ENCODE assay signal across 26 mouse cellular contexts in the genomic region with DNA sequence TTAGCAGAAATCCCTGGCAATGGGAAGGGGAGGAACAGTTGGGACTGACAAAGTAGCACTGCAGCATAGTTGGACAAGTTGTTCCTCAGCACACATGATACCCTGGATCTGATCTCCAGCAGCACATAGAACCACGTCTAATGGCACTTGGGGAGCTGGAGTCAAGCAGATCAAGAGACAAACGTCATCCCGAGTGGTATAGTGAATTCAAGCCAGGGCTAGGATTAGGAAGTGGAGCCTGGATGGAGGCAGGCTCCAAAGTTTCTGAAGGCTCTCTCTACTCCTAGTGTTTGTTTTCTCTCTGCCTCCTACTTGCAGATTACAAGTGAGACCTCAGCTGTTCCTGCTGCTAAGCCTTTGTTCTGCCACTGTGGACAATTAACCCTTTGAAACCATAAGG. TPM values are rescaled to one million over a fixed set of nuclear protein-coding genes. Genes with fewer than 3 reads are reported as not detected.
A peak's percentile ranks its signal among the peaks of the same experiment; 100 is the strongest.
DNase-seq lines count a peak whose midpoint lies in the region; ATAC-seq and TF ChIP-seq lines count a peak whose summit lies in the region.
"Had no signal": no experiment of that assay in that cellular context is flagged by ENCODE, and none has a peak within 500 bp of the region (broad histone marks: within the 10 kb centered on the region; RNA-seq: fewer than 3 reads in every experiment).

No protein-coding gene starts in this region.

- H3K9ac ChIP-seq in limb, embryonic 13.5 days = no peak overlapping the region
- H3K9ac ChIP-seq in heart, embryonic 16.5 days (ENCODE audit: low read length) = peak overlapping the region; percentile 20; the same call in 1 of the 2 replicates
- H3K9ac ChIP-seq: embryonic facial prominence, embryonic 12.5 days; forebrain, embryonic 12.5 days; liver, embryonic 15.5 days; midbrain, embryonic 15.5 days had no signal

- H3K27me3 ChIP-seq in heart, embryonic 10.5 days (ENCODE audit: insufficient read depth, poor library complexity, severe bottlenecking) = no peaks in the 10 kb centered on the region
- no peaks in the 10 kb centered on the region for H3K27me3 ChIP-seq in limb, embryonic 13.5 days
- H3K27me3 ChIP-seq in limb, embryonic 10.5 days (ENCODE audit: low read depth, poor library complexity, severe bottlenecking) = no peaks in the 10 kb centered on the region
- no peaks in the 10 kb centered on the region for H3K27me3 ChIP-seq in heart, embryonic 16.5 days (ENCODE audit: control insufficient read depth, insufficient read depth, low read length)
- no peaks in the 10 kb centered on the region for H3K27me3 ChIP-seq in kidney, adult 2 months (replicated peaks; ENCODE audit: control insufficient read depth, insufficient read depth, low read length)
- H3K27me3 ChIP-seq: CH12.LX; embryonic facial prominence, embryonic 12.5 days; forebrain, embryonic 12.5 days; liver, embryonic 15.5 days; midbrain, embryonic 15.5 days; Patski had no signal

- H3K36me3 ChIP-seq in heart, embryonic 10.5 days = peaks cover 11% of the 10 kb centered on the region
- H3K36me3 ChIP-seq in limb, embryonic 13.5 days = peaks cover 3% of the 10 kb centered on the region; the same call in 1 of the 2 replicates
- no peaks in the 10 kb centered on the region for H3K36me3 ChIP-seq in limb, embryonic 10.5 days
- H3K36me3 ChIP-seq in heart, embryonic 16.5 days (ENCODE audit: control insufficient read depth, insufficient read depth) = peaks cover 6% of the 10 kb centered on the region; the same call in 1 of the 2 replicates
- no peaks in the 10 kb centered on the region; the same call in 1 of the 2 replicates for H3K36me3 ChIP-seq in kidney, adult 2 months (ENCODE audit: control insufficient read depth, insufficient read depth, low read length)
- H3K36me3 ChIP-seq: embryonic facial prominence, embryonic 12.5 days; forebrain, embryonic 12.5 days; G1E; liver, embryonic 15.5 days; midbrain, embryonic 15.5 days had no signal

- no peak overlapping the region for H3K27ac ChIP-seq in heart, embryonic 10.5 days
- H3K27ac ChIP-seq in limb, embryonic 13.5 days = no peak overlapping the region; the same call in 1 of the 2 replicates
- no peak overlapping the region for H3K27ac ChIP-seq in limb, embryonic 10.5 days
- peak overlapping the region; percentile 52; the same call in 1 of the 2 replicates for H3K27ac ChIP-seq in brown adipose tissue, adult 24 weeks (replicated peaks; ENCODE audit: low read depth, low read length)
- peak overlapping the region; percentile 72 for H3K27ac ChIP-seq in heart, embryonic 16.5 days (ENCODE audit: low read length)
- H3K27ac ChIP-seq in kidney, adult 2 months (ENCODE audit: insufficient read depth, low read depth, low read length) = no peak overlapping the region
- H3K27ac ChIP-seq: embryonic facial prominence, embryonic 12.5 days; forebrain, embryonic 12.5 days; left cerebral cortex, adult 2 months; liver, embryonic 15.5 days; macrophage; midbrain, embryonic 15.5 days had no signal

- no peak for TF ChIP-seq POLR2A in kidney, adult 2 months (IDR thresholded peaks at IDR 0.05; ENCODE audit: low read depth, low read length)

- WGBS in heart, embryonic 10.5 days = 30% methylated on average over 3 of the region's 3 CpGs
- 51% methylated on average over 3 of the region's 3 CpGs for WGBS in limb, embryonic 13.5 days
- WGBS in limb, embryonic 10.5 days = 70% methylated on average over 3 of the region's 3 CpGs
- 17% methylated on average over 3 of the region's 3 CpGs for WGBS in heart, embryonic 16.5 days
- 37% methylated on average over 3 of the region's 3 CpGs for WGBS in kidney, adult 2 months

- no peak overlapping the region for H3K4me3 ChIP-seq in heart, embryonic 10.5 days
- no peak overlapping the region for H3K4me3 ChIP-seq in limb, embryonic 13.5 days
- H3K4me3 ChIP-seq in limb, embryonic 10.5 days = no peak overlapping the region
- H3K4me3 ChIP-seq in brown adipose tissue, adult 24 weeks (ENCODE audit: insufficient read depth, low read depth, low read length) = no peak overlapping the region
- no peak overlapping the region for H3K4me3 ChIP-seq in heart, embryonic 16.5 days (ENCODE audit: low read length)
- no peak overlapping the region for H3K4me3 ChIP-seq in kidney, adult 2 months (ENCODE audit: insufficient read depth, low read depth, low read length)
- H3K4me3 ChIP-seq: embryonic facial prominence, embryonic 12.5 days; erythroblast, embryonic 14.5 days; forebrain, embryonic 12.5 days; left cerebral cortex, adult 2 months; liver, embryonic 15.5 days; midbrain, embryonic 15.5 days had no signal

- H3K4me2 ChIP-seq in limb, embryonic 13.5 days (replicated peaks) = no peak overlapping the region
- peak overlapping the region; percentile 9; the same call in 1 of the 2 replicates for H3K4me2 ChIP-seq in heart, embryonic 16.5 days (ENCODE audit: low read depth, low read length)
- H3K4me2 ChIP-seq: embryonic facial prominence, embryonic 12.5 days; forebrain, embryonic 12.5 days; liver, embryonic 15.5 days; midbrain, embryonic 15.5 days had no signal

- DNase-seq in heart, embryonic 10.5 days (ENCODE audit: low spot score) = peak; percentile 66
- DNase-seq in heart, adult 9 months (ENCODE audit: low spot score in 2 of 2) = no peak
- DNase-seq in limb, embryonic 10.5 days (ENCODE audit: low spot score) = no peak
- no peak for DNase-seq in kidney, adult 2 months
- DNase-seq: B cell, adult 2 months; cerebellum, adult 11-12 months; cerebellum, postnatal 10 days; gastrocnemius, postnatal 36 days; kidney, adult 11 months; kidney, postnatal 4 days; liver; thymus, adult 18-20 months; thymus, postnatal 36 days had no signal

- ATAC-seq in limb, embryonic 13.5 days (ENCODE audit: low FRiP score, low read depth) = peak; percentile 46; the same call in 1 of the 2 replicates
- ATAC-seq in heart, embryonic 16.5 days (replicated peaks; ENCODE audit: extremely low read depth, insufficient read depth, low FRiP score) = no peak
- ATAC-seq: midbrain, embryonic 15.5 days; Patski had no signal

- H3K9me3 ChIP-seq in heart, embryonic 10.5 days = no peaks in the 10 kb centered on the region
- H3K9me3 ChIP-seq in limb, embryonic 13.5 days = no peaks in the 10 kb centered on the region
- H3K9me3 ChIP-seq in limb, embryonic 10.5 days (replicated peaks) = no peaks in the 10 kb centered on the region
- no peaks in the 10 kb centered on the region for H3K9me3 ChIP-seq in heart, embryonic 16.5 days (replicated peaks; ENCODE audit: control insufficient read depth, low read length)
- H3K9me3 ChIP-seq: embryonic facial prominence, embryonic 12.5 days; forebrain, embryonic 12.5 days; G1E; liver, embryonic 15.5 days; midbrain, embryonic 15.5 days had no signal

- TF ChIP-seq CTCF in kidney, adult 2 months (conservative IDR thresholded peaks at IDR 0.05; ENCODE audit: insufficient read depth, insufficient read length, low read depth, low read length) = no peak

- peaks cover 53% of the 10 kb centered on the region for H3K4me1 ChIP-seq in heart, embryonic 10.5 days
- peaks cover 13% of the 10 kb centered on the region for H3K4me1 ChIP-seq in limb, embryonic 13.5 days
- no peaks in the 10 kb centered on the region for H3K4me1 ChIP-seq in limb, embryonic 10.5 days
- H3K4me1 ChIP-seq in brown adipose tissue, adult 24 weeks (ENCODE audit: control insufficient read depth, insufficient read depth, insufficient read length, low read length) = peaks cover 43% of the 10 kb centered on the region
- peaks cover 61% of the 10 kb centered on the region for H3K4me1 ChIP-seq in heart, embryonic 16.5 days (ENCODE audit: control insufficient read depth, insufficient read depth, low read length)
- H3K4me1 ChIP-seq in kidney, adult 2 months (ENCODE audit: control insufficient read depth, insufficient read depth, low read length) = peaks cover 33% of the 10 kb centered on the region
- H3K4me1 ChIP-seq: embryonic facial prominence, embryonic 12.5 days; liver, embryonic 15.5 days had no signal

RNA-seq across cellular contexts. Expression of a gene that starts 27.1 kb away (rescaled TPM):
- polyA plus RNA-seq in heart, embryonic 10.5 days (2016; fragmentation: Nextera tagmentation; extraction: Ambion mirVana) = 115 and 137 TPM in 2 replicates
- 91.3 and 95.8 TPM in 2 replicates for polyA plus RNA-seq in limb, embryonic 13.5 days (2015; fragmentation: Nextera tagmentation; extraction: Ambion mirVana)
- 55.9 and 64.1 TPM in 2 replicates for polyA plus RNA-seq in limb, embryonic 10.5 days (2016; fragmentation: Nextera tagmentation; extraction: Ambion mirVana)
- polyA plus RNA-seq in brown adipose tissue, adult 24 weeks (2012; ENCODE audit: insufficient read depth, insufficient read length, missing spikeins) = 199 and 225 TPM in 2 replicates
- 164 and 178 TPM in 2 replicates for polyA plus RNA-seq in heart, embryonic 16.5 days (2015; fragmentation: Nextera tagmentation; extraction: Ambion mirVana)
- polyA plus RNA-seq in kidney, adult 2 months (2012; rRNA removed) = 118 and 140 TPM in 2 replicates

Comparison
In these comparisons a context has a peak if more than half of its experiments do, and no peak if none do; other contexts are left out.
1. H3K27ac ChIP-seq: peak in brown adipose tissue, adult 24 weeks (single experiment) and heart, embryonic 16.5 days (single experiment); none in heart, embryonic 10.5 days (single experiment), limb, embryonic 13.5 days (single experiment), limb, embryonic 10.5 days (single experiment) and kidney, adult 2 months (single experiment).